ENCODE assay signal across 17 mouse cellular contexts in the genomic region with DNA sequence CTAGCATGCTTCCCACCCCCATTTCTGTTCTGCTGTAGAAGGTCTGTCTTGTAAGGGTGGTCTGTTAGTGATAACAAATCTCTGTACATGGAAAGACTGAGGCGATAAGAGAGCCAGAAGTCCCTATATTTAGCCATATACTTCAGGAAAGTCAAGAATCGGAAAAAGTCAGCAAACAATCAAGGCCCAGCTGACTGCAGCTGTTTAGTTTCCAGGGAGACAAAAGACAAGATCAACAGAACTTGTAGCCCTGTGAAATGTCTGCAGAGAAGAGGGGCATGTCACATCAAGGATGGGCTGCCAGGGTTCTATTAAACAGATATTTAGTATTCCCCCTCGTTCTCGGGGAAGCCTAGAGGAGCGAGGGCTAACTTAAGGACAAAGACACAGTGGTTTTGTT. TPM values are rescaled to one million over a fixed set of nuclear protein-coding genes. Genes with fewer than 3 reads are reported as not detected.
DNase-seq lines count a peak whose midpoint lies in the region; ATAC-seq and TF ChIP-seq lines count a peak whose summit lies in the region.
"Had no signal": no experiment of that assay in that cellular context is flagged by ENCODE, and none has a peak within 500 bp of the region (broad histone marks: within the 10 kb centered on the region; RNA-seq: fewer than 3 reads in every experiment).

No protein-coding gene starts in this region.

- no peak for DNase-seq in heart, adult 8-10 months (ENCODE audit: low spot score)
- peak; percentile 61 for DNase-seq in lung, embryonic 14.5 days
- DNase-seq in lung, adult 2 months: no peak
- DNase-seq in heart, postnatal 14 days: peak; percentile 8 to 45
- DNase-seq in lung, postnatal 4 days: peak; percentile 22 to 32
- DNase-seq in limb, embryonic 10.5 days (ENCODE audit: low spot score): no peak
- DNase-seq: adrenal gland, adult 8-10 months; cerebellum, adult 8-10 months; layer of hippocampus, postnatal 36 days had no signal

- peaks cover 5 to 34% of the 10 kb centered on the region in 2 experiments for H3K4me1 ChIP-seq in heart, embryonic 14.5 days (ENCODE audit: control insufficient read depth in 2 of 2, insufficient read depth in 2 of 2, low read length in 2 of 2)
- H3K4me1 ChIP-seq in lung, embryonic 14.5 days (ENCODE audit: insufficient read depth): peaks cover 12% of the 10 kb centered on the region
- H3K4me1 ChIP-seq in lung, adult 2 months (ENCODE audit: control insufficient read depth, insufficient read depth, low read length): peaks cover 2% of the 10 kb centered on the region
- peaks cover 27% of the 10 kb centered on the region for H3K4me1 ChIP-seq in limb, embryonic 10.5 days

- 11% methylated on average over 5 of the region's 5 CpGs for WGBS in heart, embryonic 14.5 days
- WGBS in lung, embryonic 14.5 days: 21% methylated on average over 5 of the region's 5 CpGs
- WGBS in lung, adult 2 months: 33% methylated on average over 5 of the region's 5 CpGs
- WGBS in limb, embryonic 10.5 days: 72% methylated on average over 5 of the region's 5 CpGs

- H3K36me3 ChIP-seq in heart, embryonic 14.5 days (ENCODE audit: control insufficient read depth, insufficient read depth, low read length): 0 out of 2 replicates have a peak, but pooled peaks cover 11% of the 10 kb centered on the region
- H3K36me3 ChIP-seq in lung, embryonic 14.5 days (ENCODE audit: insufficient read depth): 0 out of 2 replicates have a peak, but pooled peaks cover 4% of the 10 kb centered on the region
- peaks cover 32% of the 10 kb centered on the region for H3K36me3 ChIP-seq in limb, embryonic 10.5 days
- H3K36me3 ChIP-seq: hindbrain, embryonic 15.5 days; midbrain, embryonic 15.5 days had no signal

- H3K9me3 ChIP-seq in heart, embryonic 14.5 days (ENCODE audit: control insufficient read depth, low read length): no peaks in the 10 kb centered on the region
- no peaks in the 10 kb centered on the region for H3K9me3 ChIP-seq in lung, embryonic 14.5 days (ENCODE audit: low read depth, low read length)
- H3K9me3 ChIP-seq in limb, embryonic 10.5 days (replicated peaks): no peaks in the 10 kb centered on the region
- H3K9me3 ChIP-seq: forebrain, embryonic 10.5 days; hindbrain, embryonic 15.5 days; megakaryocyte, embryonic 14.5 days; midbrain, embryonic 15.5 days had no signal

- H3K4me2 ChIP-seq in heart, embryonic 14.5 days (ENCODE audit: low read length): peak overlapping the region; percentile 49
- H3K4me2 ChIP-seq in lung, embryonic 14.5 days: no peak overlapping the region
- H3K4me2 ChIP-seq: hindbrain, embryonic 15.5 days; midbrain, embryonic 15.5 days had no signal

- H3K9ac ChIP-seq in heart, embryonic 14.5 days (ENCODE audit: low read length): 0 out of 2 replicates have a peak overlapping the region, but pooled peaks have one; percentile 6
- no peak overlapping the region for H3K9ac ChIP-seq in lung, embryonic 14.5 days
- H3K9ac ChIP-seq: hindbrain, embryonic 15.5 days; liver, embryonic 14.5 days; midbrain, embryonic 15.5 days had no signal

- no peak overlapping the region for H3K4me3 ChIP-seq in heart, embryonic 14.5 days (ENCODE audit: control insufficient read depth in 1 of 2, insufficient read depth in 1 of 2, low read depth in 1 of 2, low read length in 2 of 2)
- H3K4me3 ChIP-seq in lung, embryonic 14.5 days (ENCODE audit: low read depth, low read length): no peak overlapping the region
- no peak overlapping the region for H3K4me3 ChIP-seq in lung, adult 2 months (replicated peaks; ENCODE audit: extremely low read depth, low read depth, low read length)
- H3K4me3 ChIP-seq in limb, embryonic 10.5 days: no peak overlapping the region
- H3K4me3 ChIP-seq: forebrain, embryonic 10.5 days; hindbrain, embryonic 15.5 days; megakaryocyte, embryonic 14.5 days; midbrain, embryonic 15.5 days; myocyte had no signal

- ATAC-seq in heart, embryonic 14.5 days (ENCODE audit: insufficient number of reproducible peaks, insufficient read depth, low FRiP score, low read depth): no peak
- no peak for ATAC-seq in lung, embryonic 14.5 days (ENCODE audit: insufficient read depth)
- ATAC-seq: intestine, postnatal 0 days; midbrain, embryonic 15.5 days had no signal

- no peaks in the 10 kb centered on the region for H3K27me3 ChIP-seq in heart, embryonic 14.5 days (ENCODE audit: control insufficient read depth, insufficient read depth, low read length)
- H3K27me3 ChIP-seq in lung, embryonic 14.5 days (ENCODE audit: insufficient read depth, low read length): no peaks in the 10 kb centered on the region
- no peaks in the 10 kb centered on the region for H3K27me3 ChIP-seq in limb, embryonic 10.5 days (ENCODE audit: low read depth, poor library complexity, severe bottlenecking)
- H3K27me3 ChIP-seq: hindbrain, embryonic 15.5 days; midbrain, embryonic 15.5 days had no signal

- intact Hi-C loops in heart, postnatal 14 days (cut with DNase I): loop anchor here (5.0 kb wide), 1 partner anchor 352 kb away; a partner anchor contains a TSS

- H3K27ac ChIP-seq in heart, embryonic 14.5 days (replicated peaks in 1 of 2; ENCODE audit: control insufficient read depth in 1 of 2, insufficient read depth in 1 of 2, low read depth in 2 of 2, low read length in 2 of 2): peak overlapping the region; percentile 7 to 57
- H3K27ac ChIP-seq in lung, embryonic 14.5 days (ENCODE audit: low read depth): 0 out of 2 replicates have a peak overlapping the region, but pooled peaks have one; percentile 38
- H3K27ac ChIP-seq in limb, embryonic 10.5 days: no peak overlapping the region
- H3K27ac ChIP-seq: forebrain, embryonic 10.5 days; hindbrain, embryonic 15.5 days; liver, embryonic 14.5 days; midbrain, embryonic 15.5 days had no signal

- no peak for TF ChIP-seq CTCF in lung, embryonic 14.5 days (IDR thresholded peaks at IDR 0.05; ENCODE audit: low read depth)
- no peak for TF ChIP-seq CTCF in lung, adult 2 months (IDR thresholded peaks at IDR 0.05; ENCODE audit: insufficient read depth, low read length)

- no peak for TF ChIP-seq POLR2A in lung, adult 2 months (IDR thresholded peaks at IDR 0.05; ENCODE audit: borderline replicate concordance, extremely low read depth, low read depth, low read length)

RNA-seq across cellular contexts. Expression of a gene that starts 7.2 kb away (rescaled TPM):
- polyA plus RNA-seq in heart, embryonic 14.5 days (2014; fragmentation: Nextera tagmentation; extraction: Ambion mirVana): 71.8 and 73.0 TPM in 2 replicates
- total RNA-seq in heart, adult 8-10 months (2022): 10 to 100 TPM in 1 of 4 experiments, 1 to 10 TPM in 3; 4.1 to 14.0 (median 7.9) TPM
- polyA plus RNA-seq in lung, embryonic 14.5 days (2014; fragmentation: Nextera tagmentation; extraction: Ambion mirVana): 77.3 and 77.6 TPM in 2 replicates
- 2.1 and 2.9 TPM in 2 replicates for polyA plus RNA-seq in lung, adult 2 months (2012; rRNA removed)
- total RNA-seq in heart, postnatal 14 days (2021): 10 to 100 TPM; 19.5 to 21.8 TPM
- polyA plus RNA-seq in limb, embryonic 10.5 days (2016; fragmentation: Nextera tagmentation; extraction: Ambion mirVana): 44.9 and 74.8 TPM in 2 replicates

Comparison
In these comparisons a context has a peak if more than half of its experiments do, and no peak if none do; other contexts are left out.
1. DNase-seq: peak in lung, embryonic 14.5 days (single experiment), heart, postnatal 14 days (2 of 2) and lung, postnatal 4 days (2 of 2); none in heart, adult 8-10 months (single experiment), lung, adult 2 months (single experiment) and limb, embryonic 10.5 days (single experiment).
2. RNA of a gene that starts 7.2 kb away (polyA plus RNA-seq): 77.3 to 77.6 TPM in lung, embryonic 14.5 days, 44.9 to 74.8 TPM in limb, embryonic 10.5 days and 71.8 to 73.0 TPM in heart, embryonic 14.5 days; 2.1 to 2.9 TPM in lung, adult 2 months; every median in the first group is over 10 times any median in the second.